Mouse (Mus musculus): ENCODE results near the gene Ranbp2.

The Ranbp2 gene

DNA sequence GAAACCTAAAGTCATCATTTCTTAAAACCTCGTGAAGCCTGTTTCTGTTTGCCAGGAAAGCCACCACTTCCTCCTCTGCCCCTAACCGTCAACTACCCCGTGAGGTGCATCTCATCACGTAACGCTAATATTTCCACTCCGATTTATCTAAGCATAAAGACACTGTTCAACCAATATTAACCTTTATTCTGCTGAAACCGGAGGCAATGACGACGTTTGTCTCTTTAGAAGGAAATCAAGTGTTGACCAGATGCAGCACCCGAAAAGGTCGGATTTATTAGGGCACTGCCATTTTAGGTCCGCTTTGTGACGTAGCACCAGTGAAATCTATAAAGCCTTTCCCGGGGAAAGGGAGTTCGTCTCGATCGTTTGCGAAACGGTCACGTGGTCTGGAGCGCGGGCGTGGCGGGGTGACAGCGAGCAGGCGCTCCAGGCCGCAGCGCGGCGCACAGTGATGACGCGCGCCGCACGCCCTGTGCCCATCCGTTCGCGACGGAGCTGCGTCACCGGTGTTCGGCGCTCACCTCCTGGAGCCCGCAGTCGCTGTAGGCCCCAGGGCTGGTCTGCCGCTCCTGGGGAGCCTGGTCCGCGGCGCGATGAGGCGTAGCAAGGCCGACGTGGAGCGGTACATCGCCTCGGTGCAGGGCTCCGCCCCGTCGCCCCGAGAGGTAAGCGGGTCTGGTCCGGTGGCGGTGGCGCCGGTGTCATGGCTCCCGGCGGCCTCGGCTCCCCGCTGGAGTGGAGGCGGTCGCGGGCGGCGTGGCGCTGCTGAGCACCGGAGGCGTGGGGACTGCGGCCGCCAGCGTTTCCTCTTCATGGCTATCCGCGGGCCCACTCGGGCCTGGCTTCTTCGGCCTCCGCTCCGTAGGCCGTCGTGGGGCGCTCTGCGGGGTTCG is at the start of gene Ranbp2:
TSS of gene Ranbp2 (plus strand) at position 537 of the 896 bp plus-strand sequence.
- peak; percentile 92 to 95 for DNase-seq (ENCODE audit: low spot score in 2 of 2)

DNA sequence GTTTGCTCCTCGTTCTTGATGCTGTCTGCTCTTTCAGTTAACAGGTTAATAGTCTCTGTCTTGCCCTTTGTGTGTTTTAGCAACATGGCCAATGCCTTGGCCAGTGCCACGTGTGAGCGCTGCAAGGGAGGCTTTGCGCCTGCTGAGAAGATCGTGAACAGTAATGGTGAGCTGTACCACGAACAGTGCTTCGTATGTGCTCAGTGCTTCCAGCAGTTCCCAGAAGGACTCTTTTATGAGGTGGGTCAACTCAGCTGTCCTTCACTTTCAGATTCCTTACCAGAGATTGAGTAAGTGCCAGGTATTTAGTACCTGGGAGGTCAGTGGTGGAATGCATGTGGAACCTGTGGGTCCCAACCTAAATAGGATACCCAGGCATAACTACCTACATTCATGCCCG is 47.8 kb upstream of the Ranbp2 start:
- DNase-seq (ENCODE audit: low spot score in 2 of 2), result no peak

DNA sequence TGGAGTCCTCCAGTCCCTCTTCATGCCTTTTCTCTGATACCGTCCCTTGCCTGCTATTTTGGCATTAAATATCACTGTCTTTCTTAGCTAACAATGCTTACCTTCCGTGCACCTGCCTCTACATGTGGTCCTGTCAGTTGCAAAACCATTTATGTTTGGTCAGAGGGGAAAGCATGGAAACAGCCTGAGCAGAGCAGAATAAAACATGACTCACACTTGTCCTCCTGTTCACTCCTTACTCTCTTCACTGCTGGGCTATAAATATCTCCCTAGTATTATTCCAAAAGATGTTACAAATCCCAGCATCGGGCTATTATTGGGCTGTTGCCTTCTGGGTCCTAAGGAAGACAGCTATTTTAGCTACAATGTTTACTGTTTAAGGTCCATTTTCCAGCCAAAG is 44.9 kb upstream of the Ranbp2 start:
- DNase-seq (ENCODE audit: low spot score in 2 of 2), result no peak

DNA sequence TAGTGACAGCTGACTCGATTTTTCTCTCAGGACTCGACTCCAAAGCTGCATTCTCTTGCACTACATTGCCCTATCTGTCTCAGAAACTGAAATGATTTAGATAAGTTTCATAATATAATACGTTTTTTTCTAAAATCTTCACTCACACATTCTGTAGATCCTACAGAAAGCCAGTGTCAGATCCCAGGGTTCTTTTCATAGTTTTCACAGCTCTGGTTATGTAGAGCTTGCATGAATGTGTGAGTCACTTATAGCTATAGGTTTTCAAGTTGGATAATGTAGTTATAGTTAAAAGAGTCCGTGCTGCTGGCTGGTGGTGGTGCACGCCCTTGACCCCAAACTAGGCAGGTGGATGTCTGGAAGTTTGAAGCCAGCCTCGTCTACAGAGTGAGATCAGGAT is 42.1 kb upstream of the Ranbp2 start:
- DNase-seq (ENCODE audit: low spot score in 2 of 2), result no peak

DNA sequence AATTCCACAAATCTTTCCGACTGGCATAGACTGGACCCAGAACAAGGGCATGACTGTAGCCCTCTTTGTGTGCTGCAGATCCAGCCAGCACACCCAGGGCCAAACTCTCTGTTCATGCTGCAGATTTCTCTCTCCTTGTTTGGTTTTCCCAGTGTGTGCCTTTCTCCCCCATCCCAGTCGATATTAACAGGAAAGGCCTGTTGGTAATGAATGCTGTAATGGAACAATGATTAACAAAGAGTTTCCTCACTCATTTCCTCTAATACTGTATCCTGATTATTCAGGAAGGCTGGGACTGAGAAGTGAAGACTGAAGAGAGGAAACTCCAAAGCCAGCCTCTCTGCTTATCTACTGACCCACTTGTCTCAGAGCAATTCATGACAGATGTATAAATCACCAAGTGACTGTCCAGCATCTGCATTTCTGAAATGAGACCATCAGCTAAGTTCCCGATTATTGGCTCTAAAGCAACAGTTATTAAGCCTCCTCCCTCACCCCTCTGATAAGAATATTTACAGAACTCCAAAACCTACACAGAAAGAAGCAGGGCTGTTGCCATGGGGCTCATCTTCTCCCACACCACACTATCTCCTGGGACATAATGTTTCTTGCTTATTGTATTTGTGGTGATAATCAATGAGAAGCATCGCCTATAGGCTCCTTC is 41.3 kb upstream of the Ranbp2 start:
- DNase-seq (ENCODE audit: low spot score in 2 of 2), result no peak

DNA sequence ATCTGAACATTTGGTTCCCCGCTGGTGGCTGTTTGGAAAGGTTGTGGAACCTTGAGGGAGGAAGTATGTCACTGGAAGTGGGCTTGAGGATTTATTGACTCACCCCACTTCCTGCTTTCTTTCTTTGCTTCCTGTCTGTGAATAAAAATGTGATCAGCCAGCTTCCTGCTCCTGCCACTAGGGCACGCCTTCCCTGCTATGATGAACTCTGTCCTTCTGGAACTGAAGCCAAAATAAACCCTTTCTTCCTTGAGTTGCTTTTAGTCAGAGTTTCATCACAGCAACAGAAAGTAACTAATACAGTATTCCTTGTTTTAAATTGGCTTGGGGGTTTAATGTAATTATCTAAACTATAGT is 40.8 kb upstream of the Ranbp2 start:
- no peak for DNase-seq (ENCODE audit: low spot score in 2 of 2)

DNA sequence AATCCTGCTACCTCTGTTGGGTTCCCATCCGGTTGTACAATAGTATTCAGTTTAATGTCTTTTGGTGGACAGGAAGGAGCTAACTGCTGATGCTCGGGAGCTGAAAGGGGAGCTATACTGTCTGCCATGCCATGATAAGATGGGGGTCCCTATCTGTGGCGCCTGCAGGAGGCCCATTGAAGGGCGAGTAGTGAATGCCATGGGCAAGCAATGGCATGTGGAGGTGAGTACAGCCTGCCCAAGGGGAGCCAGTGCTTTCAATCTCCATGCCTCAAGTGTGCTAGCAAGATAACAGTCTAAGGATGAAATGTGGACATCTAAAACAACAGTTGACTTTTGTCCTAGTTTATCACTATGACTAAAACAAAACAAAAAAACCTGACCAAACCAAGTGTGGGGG is 34.4 kb upstream of the Ranbp2 start:
- no peak for DNase-seq (ENCODE audit: low spot score in 2 of 2)

DNA sequence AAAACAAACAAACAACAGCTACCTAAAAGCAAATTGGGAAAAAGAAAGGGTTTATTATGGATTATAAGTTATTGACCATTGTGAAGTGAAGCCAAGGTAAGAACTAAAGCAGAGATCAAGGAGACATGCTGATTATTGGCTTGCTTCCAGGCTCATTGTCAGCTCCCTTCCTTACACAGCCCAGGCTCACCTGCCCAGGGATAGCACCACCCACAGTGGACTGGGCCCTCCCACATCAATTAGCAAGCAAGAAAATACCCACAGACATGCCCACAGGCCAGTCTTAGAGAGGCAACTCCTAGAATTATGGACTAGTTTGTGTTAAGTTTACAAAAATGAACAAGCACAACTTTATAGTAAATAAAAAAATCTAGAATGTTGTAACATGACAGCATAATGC is 33.9 kb upstream of the Ranbp2 start:
- no peak for DNase-seq (ENCODE audit: low spot score in 2 of 2)

DNA sequence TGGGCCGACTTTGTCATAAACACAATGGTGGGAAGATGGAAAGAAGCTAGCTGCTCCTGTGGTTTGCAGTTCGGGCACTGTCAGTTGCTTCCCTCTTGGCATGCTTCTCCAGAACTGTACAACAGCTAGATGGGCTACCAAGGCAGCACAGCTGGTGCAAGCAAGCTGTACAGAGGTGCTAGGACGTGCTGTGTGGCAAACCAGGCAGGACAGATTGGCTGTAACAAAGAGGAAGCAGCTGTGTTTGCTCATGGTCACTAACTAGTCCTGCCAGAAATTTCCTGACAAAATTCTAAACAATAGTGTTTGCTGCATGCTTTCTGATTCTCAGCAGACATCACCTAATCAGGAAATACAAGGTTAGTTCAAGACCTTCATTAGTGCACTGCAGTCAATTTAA is 30.0 kb upstream of the Ranbp2 start:
- DNase-seq (ENCODE audit: low spot score in 2 of 2), result no peak

DNA sequence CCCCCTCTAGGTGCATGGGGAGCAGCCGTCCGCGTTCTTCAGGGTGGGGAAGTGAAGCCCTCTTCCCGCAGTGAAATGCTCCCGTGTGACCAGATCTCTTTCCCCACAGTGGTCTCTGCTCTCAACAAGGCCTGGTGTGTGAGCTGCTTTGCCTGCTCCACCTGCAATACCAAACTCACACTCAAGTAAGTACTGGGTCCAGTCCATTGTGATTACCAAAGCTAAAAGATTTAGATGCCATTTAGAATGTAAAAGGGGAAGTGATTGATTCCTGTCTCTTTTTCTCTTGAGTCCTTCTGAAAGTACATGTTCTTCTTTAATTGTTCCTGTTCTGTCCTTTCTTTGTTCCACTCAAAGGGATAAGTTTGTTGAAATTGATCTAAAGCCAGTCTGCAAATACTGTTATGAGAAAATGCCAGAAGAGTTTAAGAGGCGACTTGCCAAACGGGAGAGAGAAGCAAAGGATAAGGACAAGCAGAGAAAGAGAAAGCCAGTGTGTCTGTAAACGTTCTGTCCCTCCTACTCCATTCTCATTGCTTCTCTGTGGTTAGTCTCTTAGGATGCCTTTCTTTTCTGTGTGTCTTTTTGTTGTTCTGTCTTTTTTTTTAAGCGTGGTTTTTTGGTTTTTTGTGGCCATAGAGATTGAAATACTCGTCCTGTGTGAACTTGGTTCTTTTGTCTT is 28.3 kb upstream of the Ranbp2 start:
- DNase-seq (ENCODE audit: low spot score in 2 of 2), result no peak

DNA sequence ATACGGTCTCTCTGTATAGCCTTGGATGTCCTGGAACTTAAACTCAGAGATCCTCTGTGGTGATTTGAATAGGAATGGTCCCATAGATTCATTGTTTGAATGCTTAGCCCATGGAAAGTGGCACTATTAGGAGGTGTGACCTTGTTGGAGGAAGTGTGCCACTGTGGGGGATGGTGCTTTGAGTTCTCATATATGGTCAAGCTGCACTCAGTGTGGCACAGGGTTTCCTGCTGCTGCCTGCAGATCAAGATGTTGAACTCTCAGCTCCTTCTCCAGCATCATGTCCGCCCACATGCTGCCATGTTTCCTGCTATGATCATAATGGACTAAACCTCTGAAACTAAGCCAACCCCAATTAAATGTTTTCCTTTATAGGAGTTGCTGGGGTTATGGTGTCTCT is 18.8 kb upstream of the Ranbp2 start:
- no peak for DNase-seq (ENCODE audit: low spot score in 2 of 2)

DNA sequence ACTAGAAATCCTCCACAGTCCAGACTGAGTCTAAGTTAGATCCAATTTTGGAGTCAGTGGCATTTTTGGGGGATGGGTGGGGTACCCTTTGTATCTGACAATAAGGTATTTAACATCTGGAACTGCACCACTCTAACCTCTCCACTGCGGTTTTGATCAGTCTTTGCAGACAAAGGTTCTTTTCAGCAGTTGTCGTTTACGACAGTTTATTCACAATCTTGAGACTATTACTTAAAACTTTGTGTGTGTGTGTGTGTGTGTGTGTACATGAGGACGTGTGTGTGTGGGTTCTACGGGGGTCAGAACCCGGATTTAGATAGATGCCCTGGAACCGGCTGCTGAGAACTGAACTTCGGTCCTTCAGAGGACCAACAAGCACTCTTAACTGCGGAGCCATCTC is 870 bp upstream of the Ranbp2 start:
- DNase-seq (ENCODE audit: low spot score in 2 of 2), result peak in 1 of 2 experiments; percentile 3

DNA sequence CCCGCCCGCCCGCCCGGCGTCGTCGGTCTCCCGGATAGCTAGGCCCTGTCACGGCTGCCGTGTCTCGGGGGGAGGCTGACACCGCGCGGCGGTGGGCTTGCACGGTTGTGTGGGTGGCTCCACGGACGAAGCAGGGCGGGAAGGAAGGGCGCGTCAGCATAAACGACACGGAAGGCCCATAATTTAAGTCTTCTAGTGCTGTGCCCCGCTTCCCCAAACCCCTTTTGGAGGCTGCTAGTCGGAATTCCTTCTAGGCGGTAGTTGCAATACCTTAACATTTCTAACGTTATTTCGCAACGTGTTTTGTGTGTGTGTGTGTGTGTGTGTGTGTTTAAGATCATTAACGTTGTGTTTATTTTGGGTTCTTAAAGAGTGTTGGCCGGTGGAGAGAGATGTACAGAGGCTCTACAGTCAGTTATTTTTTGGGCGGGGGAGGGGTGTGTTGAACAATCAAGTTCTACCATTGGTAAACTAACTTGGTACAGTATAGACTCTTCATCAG is 611 bp downstream of the Ranbp2 start:
- DNase-seq (ENCODE audit: low spot score in 2 of 2), result no peak

DNA sequence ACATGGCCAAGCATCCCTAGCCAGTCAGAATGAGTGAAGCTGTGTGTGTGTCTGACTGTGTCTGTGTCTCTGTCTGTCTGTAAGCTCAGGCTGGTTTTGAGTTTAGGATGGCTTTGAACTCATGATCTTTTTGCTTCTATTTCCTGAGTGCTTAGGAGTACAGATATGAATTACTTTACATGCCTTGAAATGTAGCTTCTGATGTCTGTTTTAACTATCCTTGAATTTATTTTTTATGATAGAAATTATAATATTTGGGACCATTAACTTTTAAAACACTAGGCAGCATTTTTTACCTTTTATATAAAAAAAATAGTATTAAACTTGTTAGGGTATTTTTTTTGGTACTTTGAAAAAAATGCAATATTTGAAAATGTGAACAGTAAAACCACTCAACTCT is 4.9 kb downstream of the Ranbp2 start:
- no peak for DNase-seq (ENCODE audit: low spot score in 2 of 2)

DNA sequence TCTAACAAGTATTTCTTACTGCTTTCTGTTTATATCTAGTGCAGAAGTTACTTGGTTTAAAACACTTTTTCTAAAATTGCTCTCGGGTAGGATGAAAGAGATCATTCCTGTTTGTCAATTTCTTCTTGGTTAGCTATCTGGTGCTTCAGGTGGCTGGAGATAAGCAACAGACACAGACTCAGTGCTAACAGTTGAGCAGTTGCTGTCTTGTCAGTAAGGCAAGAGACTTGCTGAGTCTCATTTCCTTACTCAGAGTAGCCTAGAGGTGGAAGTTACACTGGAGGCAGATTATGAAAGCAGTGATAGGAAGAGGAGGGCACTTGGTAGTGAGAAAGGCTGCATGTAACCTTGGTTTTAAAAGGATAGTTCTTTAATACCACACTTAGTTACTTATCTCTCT is 5.5 kb downstream of the Ranbp2 start:
- no peak for DNase-seq (ENCODE audit: low spot score in 2 of 2)

DNA sequence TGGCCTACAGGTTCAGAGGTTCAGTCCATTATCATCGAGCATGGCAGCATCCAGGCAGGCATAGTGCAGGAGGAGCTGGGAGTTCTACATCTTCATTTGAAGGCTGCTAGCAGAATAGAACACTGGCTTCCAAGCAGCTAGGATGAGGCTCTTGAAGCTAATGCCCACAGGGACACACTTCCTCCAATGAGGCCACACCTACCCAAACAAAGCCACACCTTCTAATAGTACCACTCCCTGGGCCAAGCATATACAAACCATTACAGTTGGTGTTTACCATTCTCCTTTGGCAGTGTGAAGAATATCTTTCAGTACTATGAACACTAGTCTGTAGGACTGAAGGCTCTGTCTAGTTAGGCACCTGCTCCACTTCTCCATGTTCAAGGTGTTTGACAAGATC is 13.2 kb downstream of the Ranbp2 start:
- no peak for DNase-seq (ENCODE audit: low spot score in 2 of 2)

DNA sequence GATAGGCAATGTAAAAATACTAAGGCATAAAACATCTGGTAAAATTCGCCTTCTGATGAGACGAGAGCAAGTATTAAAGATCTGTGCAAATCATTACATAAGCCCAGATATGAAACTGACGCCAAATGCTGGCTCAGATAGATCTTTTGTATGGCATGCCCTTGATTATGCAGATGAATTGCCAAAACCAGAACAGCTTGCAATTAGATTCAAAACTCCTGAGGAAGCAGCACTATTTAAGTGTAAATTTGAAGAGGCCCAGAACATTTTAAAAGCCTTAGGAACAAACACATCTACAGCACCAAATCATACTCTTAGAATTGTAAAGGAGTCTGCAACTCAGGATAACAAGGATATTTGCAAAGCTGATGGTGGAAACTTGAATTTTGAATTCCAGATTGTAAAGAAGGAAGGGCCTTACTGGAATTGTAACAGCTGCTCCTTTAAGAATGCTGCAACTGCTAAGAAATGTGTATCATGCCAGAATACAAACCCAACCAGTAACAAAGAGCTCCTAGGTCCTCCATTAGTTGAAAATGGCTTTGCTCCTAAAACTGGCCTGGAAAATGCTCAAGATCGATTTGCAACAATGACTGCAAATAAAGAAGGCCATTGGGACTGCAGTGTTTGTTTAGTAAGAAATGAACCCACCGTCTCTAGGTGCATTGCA is 30.5 kb downstream of the Ranbp2 start:
- no peak for DNase-seq (ENCODE audit: low spot score in 2 of 2)

DNA sequence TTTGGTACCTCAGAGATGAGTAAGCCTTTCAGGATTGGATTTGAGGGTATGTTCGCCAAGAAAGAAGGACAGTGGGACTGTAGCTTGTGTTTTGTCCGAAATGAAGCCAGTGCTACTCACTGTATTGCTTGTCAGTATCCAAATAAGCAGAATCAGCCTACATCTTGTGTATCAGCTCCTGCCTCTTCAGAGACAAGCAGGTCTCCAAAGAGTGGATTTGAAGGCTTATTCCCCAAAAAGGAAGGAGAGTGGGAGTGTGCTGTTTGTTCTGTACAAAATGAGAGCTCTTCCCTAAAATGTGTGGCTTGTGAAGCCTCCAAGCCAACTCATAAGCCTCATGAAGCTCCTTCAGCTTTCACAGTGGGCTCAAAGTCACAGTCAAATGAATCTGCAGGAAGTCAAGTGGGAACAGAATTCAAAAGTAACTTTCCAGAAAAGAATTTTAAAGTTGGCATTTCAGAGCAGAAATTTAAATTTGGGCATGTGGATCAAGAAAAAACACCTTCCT is 31.4 kb downstream of the Ranbp2 start:
- no peak for DNase-seq (ENCODE audit: low spot score in 2 of 2)

DNA sequence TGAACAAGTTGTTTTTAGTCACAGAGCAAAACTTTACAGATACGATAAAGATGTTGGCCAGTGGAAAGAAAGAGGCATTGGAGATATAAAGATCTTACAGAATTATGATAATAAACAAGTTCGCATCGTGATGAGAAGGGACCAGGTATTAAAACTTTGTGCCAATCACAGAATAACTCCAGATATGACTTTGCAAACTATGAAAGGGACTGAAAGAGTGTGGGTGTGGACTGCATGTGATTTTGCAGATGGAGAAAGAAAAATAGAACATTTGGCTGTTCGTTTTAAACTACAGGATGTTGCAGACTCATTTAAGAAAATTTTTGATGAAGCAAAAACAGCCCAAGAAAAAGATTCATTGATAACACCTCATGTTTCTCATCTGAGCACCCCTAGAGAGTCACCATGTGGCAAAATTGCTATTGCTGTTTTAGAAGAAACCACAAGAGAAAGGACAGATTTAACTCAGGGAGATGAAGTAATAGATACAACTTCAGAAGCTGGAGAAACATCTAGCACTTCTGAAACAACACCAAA is 33.3 kb downstream of the Ranbp2 start:
- no peak for DNase-seq (ENCODE audit: low spot score in 2 of 2)

DNA sequence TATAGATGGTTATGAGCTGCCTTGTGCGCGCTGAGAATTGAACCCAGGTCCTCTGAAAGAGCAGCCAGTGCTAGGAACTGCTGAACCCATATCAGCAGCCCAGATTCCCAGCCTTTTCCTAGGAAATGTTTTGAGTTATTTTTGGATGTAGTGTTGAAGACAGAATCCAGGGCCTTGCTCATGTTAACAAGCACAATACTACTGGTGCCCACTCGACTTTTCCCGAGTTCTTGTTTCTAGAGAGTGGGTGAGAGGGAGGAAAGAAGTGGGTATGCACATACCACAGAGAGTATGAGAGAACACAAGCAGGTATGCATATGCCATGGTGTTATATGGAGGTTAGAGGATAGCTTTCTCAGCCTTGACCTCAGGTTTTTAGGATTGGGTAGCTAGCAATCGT is 44.3 kb downstream of the Ranbp2 start:
- DNase-seq (ENCODE audit: low spot score in 2 of 2), result no peak

DNA sequence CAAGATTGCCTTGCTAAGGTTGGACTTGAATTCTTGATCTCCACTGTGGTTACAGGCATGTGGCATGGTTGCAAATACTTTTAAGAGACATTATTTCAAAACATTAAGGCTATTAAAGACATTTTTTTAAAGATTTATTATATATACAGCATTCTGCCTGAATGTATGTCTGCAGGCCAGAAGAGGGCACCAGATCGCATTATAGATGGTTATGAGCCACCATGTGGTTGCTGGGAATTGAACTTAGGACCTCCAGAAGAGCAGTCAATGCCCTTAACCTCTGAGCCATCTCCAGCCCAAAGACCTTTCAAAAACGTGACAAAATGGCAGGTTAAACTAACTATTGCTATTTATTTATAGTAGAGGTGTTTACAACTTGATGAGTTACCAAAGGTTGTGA is 48.9 kb downstream of the Ranbp2 start:
- DNase-seq (ENCODE audit: low spot score in 2 of 2), result no peak

DNA sequence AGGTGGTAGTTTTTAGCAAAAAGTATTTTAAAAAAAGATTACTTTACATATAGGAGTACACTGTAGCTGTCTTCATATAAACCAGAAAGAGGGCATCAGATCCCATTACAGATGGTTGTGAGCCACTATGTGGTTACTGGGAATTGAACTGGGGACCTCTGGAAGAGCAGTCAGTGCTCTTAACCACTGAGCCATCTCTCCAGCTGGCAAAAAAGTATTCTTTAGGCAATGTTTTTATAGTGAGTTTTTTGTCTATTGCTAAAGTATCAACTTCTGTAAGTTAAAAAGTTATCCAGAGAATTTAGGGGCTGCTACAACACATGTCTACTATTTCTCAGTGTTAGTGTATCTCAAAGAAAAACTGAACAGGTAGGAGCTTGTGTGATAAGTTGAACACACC is 50.0 kb downstream of the Ranbp2 start:
- DNase-seq (ENCODE audit: low spot score in 2 of 2), result no peak
